Mouse (Mus musculus) forebrain, postnatal 0 days (tissue): ENCODE data around the gene Tbc1d10b. TPM values are rescaled to one million over a fixed set of nuclear protein-coding genes. Genes with fewer than 3 reads are reported as not detected.
A peak's percentile ranks its signal among the peaks of the same experiment; 100 is the strongest.

Experiments used
- ATAC-seq: fragments of 200-750 bp; cut with Nextera tagmentation; 2 replicates; pipeline ENCODE4 v1.8.0; 2017; ENCODE audit warnings: mild to moderate bottlenecking, moderate library complexity
- DNase-seq: peaks from one replicate; pipeline ENCODE4 v3.0.0-alpha.2; 2015
- H3K27ac ChIP-seq: fragments of 300-500 bp; sonication (generic); 2 replicates; pipeline ENCODE4 v1.5.1; 2014; ENCODE audit warnings: low read depth, mild to moderate bottlenecking, antibody characterized with exemption, low read length, moderate library complexity, mixed read lengths
- H3K27me3 ChIP-seq: fragments of 300-500 bp; sonication (generic); 2 replicates; pipeline ENCODE4 v1.6.1; 2014; ENCODE audit warnings: mild to moderate bottlenecking, low read length, mixed read lengths; ENCODE audit not compliant: insufficient read depth
- H3K36me3 ChIP-seq: fragments of 300-500 bp; sonication (generic); 2 replicates; pipeline ENCODE4 v1.6.1; 2014; ENCODE audit warnings: mild to moderate bottlenecking, moderate library complexity; ENCODE audit not compliant: insufficient read depth
- H3K4me1 ChIP-seq: fragments of 300-500 bp; sonication (generic); 2 replicates; pipeline ENCODE4 v1.6.1; 2014; ENCODE audit warnings: antibody characterized with exemption; ENCODE audit not compliant: insufficient read depth
- H3K4me2 ChIP-seq: fragments of 300-500 bp; sonication (generic); 2 replicates; pipeline ENCODE4 v1.6.1; 2014; ENCODE audit warnings: low read depth, mild to moderate bottlenecking, moderate library complexity
- H3K4me3 ChIP-seq: fragments of 300-500 bp; sonication (generic); 2 replicates; pipeline ENCODE4 v1.5.1; 2014; ENCODE audit warnings: low read depth, low read length, mixed read lengths
- H3K9ac ChIP-seq: fragments of 300-500 bp; sonication (generic); 2 replicates; pipeline ENCODE4 v1.6.1; 2014; ENCODE audit warnings: mild to moderate bottlenecking
- H3K9me3 ChIP-seq: fragments of 300-500 bp; sonication (generic); 2 replicates; pipeline ENCODE4 v1.6.1; 2016; ENCODE audit warnings: low read length
- CTCF ChIP-seq: sonication (generic); IDR thresholded peaks from 2 replicates; pipeline ENCODE4 v1.5.1; 2016; ENCODE audit warnings: antibody characterized with exemption, control low read depth, low read depth
- WGBS: fragments of 180-500 bp; shearing (Covaris S2); extraction: QIAGEN DNeasy Blood & Tissue Kit; methylation state at CpG from one replicate; pipeline ENCODE4 v1.1.7; 2014; 5-methylcytosine and 5-hydroxymethylcytosine counted together
- polyA plus RNA-seq: library from polyadenylated mRNA; unstranded; fragments of >200 nt; fragmentation: Nextera tagmentation; extraction: Ambion mirVana; gene quantifications from 2 replicates; pipeline ENCODE4 v1.2.1, GENCODE M21; 2015
- total RNA-seq: library from RNA; depleted of rRNA; stranded (reverse); fragments of >200 nt; gene quantifications from 2 replicates; pipeline ENCODE4 v1.2.3, GENCODE M21; 2014

Gene Tbc1d10b
- total and polyA plus RNA-seq, 2 experiments from 2014 or later: 24.8 to 68.7 TPM

DNA sequence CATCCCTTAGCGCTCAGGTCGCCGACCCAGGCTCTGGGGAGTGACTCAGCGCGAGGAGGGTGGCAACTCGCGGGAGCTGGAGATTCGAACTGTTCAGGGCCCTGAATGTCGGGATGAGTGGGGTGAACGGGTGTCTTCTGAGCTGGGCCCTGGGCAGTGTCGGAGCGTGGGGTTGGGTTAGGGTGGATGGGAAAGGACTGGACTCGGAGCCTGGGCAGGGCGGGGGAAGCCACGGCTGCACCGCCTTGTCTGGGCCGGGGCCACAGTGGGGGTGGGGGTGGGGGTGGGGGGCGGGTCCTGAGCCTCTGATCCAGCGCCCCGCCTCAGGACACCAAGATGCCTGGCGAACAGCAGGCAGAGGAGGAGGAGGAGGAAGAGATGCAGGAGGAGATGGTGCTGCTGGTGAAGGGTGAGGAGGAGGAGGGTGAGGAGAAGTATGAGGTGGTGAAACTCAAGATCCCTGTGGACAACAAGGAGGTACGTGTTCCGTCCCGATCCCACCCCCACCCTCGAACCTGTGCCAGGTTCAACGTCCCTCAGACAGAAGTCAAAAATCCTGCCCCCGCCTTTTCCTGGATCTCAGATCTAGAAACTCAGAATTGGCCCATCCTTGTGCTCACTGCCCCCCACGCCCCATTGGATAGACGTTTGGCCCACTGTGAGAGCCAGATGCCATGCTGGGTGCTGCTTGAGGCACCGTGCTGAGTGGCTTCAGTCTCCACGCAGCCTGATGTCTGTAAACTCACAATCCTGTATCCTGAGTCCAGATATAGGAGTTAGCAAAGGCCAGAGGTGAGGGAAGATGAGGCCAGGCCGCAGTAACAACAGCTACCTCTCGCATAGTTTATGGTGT, 36.6 kb upstream of the Tbc1d10b start:
- DNase-seq: no peak

GRCm38 (mm10) chr7:127243870-127244657, 35.8 kb upstream of the Tbc1d10b start, which contains the start of gene Zfp771:
Zfp771 (plus strand) TSS chr7:127244274.
- DNase-seq: peak; percentile 94
- peak within 1 kb of the TSS; percentile 98 for H3K4me3 ChIP-seq
- no peaks in the 10 kb centered on the region for H3K9me3 ChIP-seq
- H3K36me3 ChIP-seq: 0 out of 2 replicates have a peak, but pooled peaks cover 13% of the 10 kb centered on the region
- peaks cover 10% of the 10 kb centered on the region for H3K4me1 ChIP-seq
- WGBS: under 1% methylated on average over 54 of the region's 56 CpGs
- TF ChIP-seq CTCF: peak; percentile 45; the same call in 1 of the 2 replicates
- ATAC-seq: peak; percentile 95
- H3K27ac ChIP-seq: peak within 1 kb of the TSS; percentile 89
- peak within 1 kb of the TSS; percentile 95 for H3K9ac ChIP-seq
- no peaks in the 10 kb centered on the region for H3K27me3 ChIP-seq
- H3K4me2 ChIP-seq: peak within 1 kb of the TSS; percentile 67

More for the DNA sequence above, 36.6 kb upstream of the Tbc1d10b start:
- TF ChIP-seq CTCF: no peak
- ATAC-seq: peak; percentile 59; the same call in 1 of the 2 replicates
- Histone ChIP-seq H3K36me3 (peaks cover 18% of the 10 kb centered on the region; the same call in 1 of the 2 replicates), H3K4me2 (peak overlapping the region; percentile 67), H3K9ac (peak overlapping the region; percentile 95), H3K27me3 (no peaks in the 10 kb centered on the region), H3K27ac (peak overlapping the region; percentile 89), H3K4me1 (peaks cover 10% of the 10 kb centered on the region), H3K9me3 (no peaks in the 10 kb centered on the region), H3K4me3 (peak overlapping the region; percentile 98)
- 10% methylated on average over 29 of the region's 33 CpGs for WGBS

DNA sequence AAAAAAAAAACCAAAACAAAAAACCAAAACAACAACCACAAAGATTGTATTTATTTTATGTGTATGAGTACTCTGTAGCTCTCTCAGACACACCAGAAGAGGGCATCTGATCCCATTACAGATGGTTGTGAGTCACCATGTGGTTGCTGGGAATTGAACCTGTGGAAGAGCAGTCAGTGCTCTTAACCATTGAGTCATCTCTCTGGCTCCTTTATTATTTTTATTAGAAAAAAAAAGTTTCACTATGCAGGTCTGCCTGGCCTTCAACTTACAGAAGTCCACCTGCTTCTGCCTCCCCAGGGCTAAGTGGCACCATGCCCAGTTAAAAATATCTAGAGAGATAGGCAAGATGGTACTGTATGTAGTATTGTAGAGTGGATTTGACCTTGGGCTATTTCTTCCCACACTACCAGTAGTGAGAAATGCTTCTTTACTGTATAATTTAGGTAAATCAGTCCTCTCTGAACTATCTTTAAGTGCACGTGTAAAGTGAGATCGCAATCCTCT, 35.1 kb upstream of the Tbc1d10b start:
- H3K36me3 ChIP-seq: 0 out of 2 replicates have a peak, but pooled peaks cover 16% of the 10 kb centered on the region
- H3K4me2 ChIP-seq: peak overlapping the region; percentile 67
- no peaks in the 10 kb centered on the region for H3K9me3 ChIP-seq
- peaks cover 10% of the 10 kb centered on the region for H3K4me1 ChIP-seq
- peak overlapping the region; percentile 95 for H3K9ac ChIP-seq
- DNase-seq (no peak), ATAC-seq (no peak)
- TF ChIP-seq CTCF: no peak
- H3K4me3 ChIP-seq: peak overlapping the region; percentile 98
- no peaks in the 10 kb centered on the region for H3K27me3 ChIP-seq
- 31% methylated on average over 2 of the region's 2 CpGs for WGBS
- peak overlapping the region; percentile 89 for H3K27ac ChIP-seq

DNA sequence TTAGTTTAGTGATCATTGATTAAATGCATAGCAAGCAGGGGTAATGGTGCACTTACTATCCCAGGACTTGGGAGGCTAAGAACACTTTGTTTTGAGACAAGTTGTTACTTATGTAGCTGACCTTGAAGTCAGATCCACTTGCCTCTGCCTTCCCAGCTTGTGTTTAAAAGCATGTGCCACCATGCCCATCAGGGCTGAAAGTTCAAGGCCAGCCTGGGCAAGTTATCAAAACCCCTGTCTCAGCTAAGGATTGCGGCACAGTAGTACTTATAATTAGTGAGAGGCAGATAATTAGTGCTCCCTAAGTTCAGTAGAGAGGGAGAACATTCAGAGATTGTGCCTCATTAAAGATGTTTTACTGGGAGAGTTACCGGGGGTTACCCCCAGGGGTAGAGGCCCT, 26.5 kb upstream of the Tbc1d10b start:
- no peak overlapping the region for H3K4me3 ChIP-seq
- no peak for TF ChIP-seq CTCF
- H3K9ac ChIP-seq: no peak overlapping the region
- no peak for DNase-seq
- ATAC-seq: no peak
- H3K9me3 ChIP-seq: no peaks in the 10 kb centered on the region
- peaks cover 15% of the 10 kb centered on the region for H3K4me1 ChIP-seq
- H3K36me3 ChIP-seq: peaks cover 36% of the 10 kb centered on the region
- WGBS: 69% methylated on average over 2 of the region's 2 CpGs
- no peak overlapping the region for H3K27ac ChIP-seq
- no peaks in the 10 kb centered on the region for H3K27me3 ChIP-seq
- H3K4me2 ChIP-seq: no peak overlapping the region; the same call in 1 of the 2 replicates

DNA sequence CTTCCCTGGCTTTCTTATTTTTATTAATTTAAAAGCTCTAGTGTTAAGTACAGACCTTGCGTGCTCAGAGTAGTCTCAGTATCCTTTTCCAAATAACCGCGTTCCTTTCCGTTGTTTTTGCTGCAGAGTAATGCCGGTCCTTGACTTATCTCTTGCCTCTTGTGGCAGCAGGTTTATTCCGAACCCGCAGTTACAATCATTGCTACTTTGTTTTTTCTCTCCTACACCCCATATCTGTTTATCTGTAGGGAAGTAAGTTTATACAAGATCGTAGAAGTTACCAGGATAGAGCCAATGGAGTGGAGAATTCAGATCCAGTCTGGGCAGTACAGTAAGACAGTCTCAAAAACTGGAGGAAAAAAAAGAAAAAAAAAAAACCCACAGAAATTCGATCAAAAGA, 25.5 kb upstream of the Tbc1d10b start:
- H3K4me2 ChIP-seq: peak overlapping the region; percentile 74
- H3K4me3 ChIP-seq: peak overlapping the region; percentile 88
- H3K36me3 ChIP-seq: peaks cover 33% of the 10 kb centered on the region
- TF ChIP-seq CTCF: no peak
- 3% methylated on average over 9 of the region's 9 CpGs for WGBS
- peak overlapping the region; percentile 99 for H3K27ac ChIP-seq
- H3K9ac ChIP-seq: peak overlapping the region; percentile 100
- no peak for DNase-seq
- no peak for ATAC-seq
- H3K27me3 ChIP-seq: no peaks in the 10 kb centered on the region
- no peaks in the 10 kb centered on the region for H3K9me3 ChIP-seq
- H3K4me1 ChIP-seq: peaks cover 15% of the 10 kb centered on the region

DNA sequence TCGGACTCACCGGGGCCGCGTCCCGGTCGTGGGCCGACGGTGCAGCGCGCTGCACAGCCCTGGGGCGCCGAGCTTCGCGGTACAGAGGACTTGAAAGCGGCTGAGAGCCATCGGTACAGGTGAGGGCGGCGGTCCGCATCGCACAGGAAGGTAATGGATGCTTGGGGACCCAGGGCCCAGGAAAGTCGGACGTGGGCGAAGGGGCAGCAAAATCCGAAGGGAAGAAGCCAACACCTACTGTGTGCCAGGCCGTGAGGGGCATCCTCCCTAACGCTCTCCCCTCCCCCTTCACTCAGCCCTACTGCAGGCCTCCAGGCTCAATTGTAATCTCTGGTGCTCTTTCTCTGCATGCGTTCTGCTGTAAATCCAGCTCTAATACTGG, 25.1 kb upstream of the Tbc1d10b start:
- Histone ChIP-seq H3K4me1 (peaks cover 15% of the 10 kb centered on the region), H3K36me3 (peaks cover 33% of the 10 kb centered on the region), H3K27ac (peak overlapping the region; percentile 99), H3K9me3 (no peaks in the 10 kb centered on the region), H3K27me3 (no peaks in the 10 kb centered on the region), H3K4me3 (peak overlapping the region; percentile 88), H3K9ac (peak overlapping the region; percentile 100), H3K4me2 (peak overlapping the region; percentile 74)
- peak; percentile 27 for ATAC-seq
- TF ChIP-seq CTCF: no peak
- 4% methylated on average over 27 of the region's 27 CpGs for WGBS
- no peak for DNase-seq
